Mouse (Mus musculus): ENCODE results near the gene Rab3c. TPM values are rescaled to one million over a fixed set of nuclear protein-coding genes. Genes with fewer than 3 reads are reported as not detected.

Rab3c gene
- 0.47 and 0.59 TPM in 2 replicates for polyA plus RNA-seq (2012; rRNA removed)

GRCm38 (mm10) chr13:110280563-110281144 lies at the start of gene Rab3c:
Rab3c (minus strand) TSS chr13:110280996.

Other genes starting within 250 kb of the Rab3c start
- gene Gapt, start 76.2 kb upstream of the Rab3c start, polyA plus RNA-seq (2012; rRNA removed): 0.19 and 0.28 TPM in 2 replicates
- gene Plk2, start 114.0 kb upstream of the Rab3c start, polyA plus RNA-seq (2012; rRNA removed): 7.6 and 8.3 TPM in 2 replicates